Mouse (Mus musculus) left cerebral cortex, postnatal 36 days (tissue): ENCODE results near the gene Chsy1. TPM values are rescaled to one million over a fixed set of nuclear protein-coding genes. Genes with fewer than 3 reads are reported as not detected.

Source experiments
- DNase-seq, 2 experiments: peaks; one replicate each; pipeline ENCODE4 v3.0.0; 2021 to 2022; ENCODE audit warnings: low spot score in 2 of 2, mixed read lengths in 1 of 2
- intact Hi-C: fragments of 180-260 bp; cut with DNase I; formaldehyde crosslinking; loops from one replicate; pipeline ENCODE4 v1.15.1; 2025
- total RNA-seq, 2 experiments: library from RNA; stranded (reverse); gene quantifications; 2 replicates each; pipeline ENCODE4 v1.2.3; 2021

Gene Chsy1
- total RNA-seq, 2 experiments from 2014 or later = 15.4 to 16.2 TPM

DNA sequence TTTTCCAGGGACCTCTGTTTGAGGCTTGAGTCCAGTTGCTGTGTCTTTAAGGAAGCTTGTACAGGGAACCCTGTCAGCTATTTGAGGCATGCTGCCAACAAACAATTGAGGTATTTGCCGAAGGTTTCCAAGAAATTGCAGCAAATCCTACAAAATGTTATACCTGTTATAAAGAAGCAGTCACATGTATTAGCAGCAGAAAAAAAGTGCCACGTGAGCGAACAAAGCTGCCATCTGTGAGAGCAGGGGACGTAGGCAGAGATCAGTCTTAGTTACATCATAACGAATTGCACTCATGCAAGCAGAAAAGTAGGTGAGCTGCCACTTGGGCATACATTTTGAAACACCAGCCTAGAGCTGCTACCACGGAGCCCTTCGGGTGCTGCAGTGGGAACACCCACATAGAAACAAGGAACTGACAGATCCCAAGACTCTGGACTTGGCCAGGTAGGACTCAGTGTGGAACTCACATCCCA is 2.7 kb upstream of the Chsy1 start:
- DNase-seq = peak in 1 of 2 experiments; percentile 24
- intact Hi-C loops = loop anchor here (5.0 to 10.0 kb wide), 2 partner anchors 71 to 558 kb away; no protein-coding TSS in a partner anchor

DNA sequence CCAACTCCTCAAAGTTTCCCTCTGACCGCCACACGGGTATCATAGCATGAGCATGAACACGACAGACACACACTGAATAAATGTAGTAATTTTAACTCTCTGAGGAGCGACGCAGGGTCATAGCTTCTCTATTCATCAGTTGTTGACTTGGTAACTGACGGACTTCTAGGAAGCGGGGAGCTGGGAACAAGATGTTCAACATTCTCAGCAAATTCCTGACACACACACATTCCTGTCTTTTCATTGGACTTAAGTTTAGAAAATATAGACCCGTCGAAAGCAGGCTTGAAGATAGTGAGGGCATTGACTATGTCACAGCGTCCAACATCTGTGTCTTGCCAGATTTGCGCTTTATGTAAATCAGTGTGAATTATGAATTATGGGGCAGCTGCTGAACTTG is 2.1 kb upstream of the Chsy1 start:
- intact Hi-C loops = loop anchor here (5.0 to 10.0 kb wide), 2 partner anchors 70 to 558 kb away; no protein-coding TSS in a partner anchor
- DNase-seq = no peak

DNA sequence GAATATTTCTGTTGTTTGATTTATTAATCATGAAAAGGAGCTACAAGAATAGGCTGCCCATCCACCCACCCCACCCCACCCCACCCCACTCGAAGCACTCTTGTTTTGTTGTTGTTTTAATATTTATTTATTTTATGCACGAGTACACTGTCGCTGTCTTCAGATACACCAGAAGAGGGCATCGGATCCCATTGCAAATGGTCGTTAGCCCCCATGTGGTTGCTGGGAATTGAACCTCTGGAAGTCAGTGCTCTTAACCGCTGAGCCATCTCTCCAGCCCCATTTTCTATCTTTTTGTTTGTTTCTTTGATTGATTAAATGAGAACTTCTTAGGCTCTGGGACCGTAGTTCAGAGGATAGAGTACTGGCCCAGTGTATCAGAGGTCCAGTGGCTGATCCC is 1.4 kb upstream of the Chsy1 start:
- DNase-seq = no peak
- intact Hi-C loops = loop anchor here (2.0 to 10.0 kb wide), 3 partner anchors 69 to 557 kb away; no protein-coding TSS in a partner anchor

DNA sequence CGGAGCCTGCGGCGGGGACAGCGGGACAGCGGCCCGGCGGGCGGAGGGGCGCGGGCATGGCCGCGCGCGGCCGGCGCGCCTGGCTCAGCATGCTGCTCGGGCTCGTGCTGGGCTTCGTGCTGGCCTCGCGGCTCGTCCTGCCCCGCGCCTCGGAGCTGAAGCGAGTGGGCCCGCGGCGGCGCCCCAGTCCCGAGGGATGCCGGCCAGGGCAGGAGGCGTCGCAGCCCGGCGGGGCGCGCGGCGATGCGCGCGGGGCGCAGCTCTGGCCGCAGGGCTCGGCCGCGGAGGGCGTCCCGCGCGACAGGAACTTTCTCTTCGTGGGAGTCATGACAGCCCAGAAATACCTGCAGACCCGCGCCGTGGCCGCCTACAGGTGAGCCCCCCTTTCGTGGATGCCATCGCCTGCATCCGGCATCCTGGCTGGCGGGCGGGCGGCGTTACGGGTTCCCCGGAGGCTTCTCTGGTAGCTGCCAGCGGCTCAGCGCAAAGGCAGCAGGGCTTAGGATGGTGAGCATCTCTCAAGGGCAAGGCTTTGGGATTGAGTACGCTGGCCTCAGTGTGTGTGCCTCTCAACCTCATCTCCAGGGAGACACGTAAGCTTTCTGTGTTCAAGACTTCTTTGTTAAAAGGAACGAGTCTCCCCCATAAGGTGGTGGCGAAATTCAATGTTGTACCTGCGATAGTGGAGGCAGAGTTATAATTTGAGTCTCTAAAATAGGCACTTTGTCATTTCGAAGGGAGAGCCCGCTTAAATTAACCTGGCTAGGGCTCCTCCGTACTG is 730 bp downstream of the Chsy1 start:
- peak; percentile 32 to 57 for DNase-seq
- intact Hi-C loops = loop anchor here (2.0 to 10.0 kb wide), 4 partner anchors 67 to 725 kb away; partner anchors contain the start of gene Adamts17

DNA sequence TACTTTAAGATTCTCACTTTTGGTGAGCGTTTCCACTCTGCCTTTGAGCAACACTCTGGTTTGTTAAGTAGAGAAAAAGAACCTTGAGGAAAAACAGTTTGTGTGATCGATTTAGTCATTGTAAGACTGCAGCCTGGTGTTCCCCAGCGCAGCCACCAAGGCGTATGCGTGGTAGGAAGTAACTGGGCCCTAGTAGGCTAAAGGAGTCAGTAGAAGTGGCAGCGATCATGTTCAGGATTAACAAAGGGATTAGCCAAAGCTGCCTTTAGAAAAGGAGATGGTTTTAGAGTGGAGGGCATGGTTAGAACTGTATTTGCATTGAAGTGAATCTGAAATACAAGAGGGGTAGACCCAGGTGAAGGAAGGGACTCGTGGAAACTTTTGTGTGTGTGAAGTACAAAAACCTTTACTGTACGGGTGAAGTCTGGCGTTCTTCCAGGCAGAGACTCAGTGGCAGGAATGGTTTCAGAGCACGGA is 1.4 kb downstream of the Chsy1 start:
- intact Hi-C loops = loop anchor here (10.0 kb wide), 1 partner anchor 724 kb away; the partner anchor contains the start of gene Adamts17
- no peak for DNase-seq

DNA sequence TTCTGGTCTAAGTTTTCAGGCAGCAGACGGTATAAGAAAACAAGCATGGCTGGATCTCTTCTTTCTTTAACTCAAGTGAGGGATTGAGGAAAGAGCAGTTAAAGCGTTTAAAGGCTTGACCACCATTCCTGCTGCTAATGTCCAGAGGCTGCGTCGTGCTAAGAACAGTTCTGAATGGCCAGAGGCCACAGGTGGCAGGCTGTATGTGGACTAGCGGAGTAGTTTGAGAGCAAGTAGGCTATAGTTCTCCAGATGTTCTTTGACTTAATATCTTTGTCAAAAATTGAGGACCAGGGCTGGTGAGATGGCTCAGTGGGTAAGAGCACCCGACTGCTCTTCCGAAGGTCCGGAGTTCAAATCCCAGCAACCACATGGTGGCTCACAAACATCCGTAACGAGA is 1.9 kb downstream of the Chsy1 start:
- intact Hi-C loops = loop anchor here (10.0 kb wide), 1 partner anchor 724 kb away; the partner anchor contains the start of gene Adamts17
- no peak for DNase-seq

DNA sequence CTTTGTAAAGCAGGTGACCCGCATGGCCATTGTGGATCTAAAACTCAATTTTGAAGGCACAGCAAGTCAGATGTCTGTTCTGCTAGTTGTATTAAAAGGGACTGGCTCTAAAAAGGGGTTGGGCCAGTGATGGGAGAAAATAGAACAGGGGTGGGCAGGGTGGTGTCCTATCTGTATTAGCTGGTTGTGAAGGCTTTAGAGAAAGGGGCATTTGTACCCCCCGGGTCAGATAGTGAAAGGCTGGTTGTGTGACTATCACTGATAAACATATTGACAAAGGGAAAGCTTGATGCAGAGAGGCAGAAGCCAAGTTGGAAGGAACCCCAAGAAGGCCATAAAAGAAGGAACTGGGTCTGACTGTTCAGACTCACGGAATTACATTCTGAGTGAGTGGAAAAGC is 4.2 kb downstream of the Chsy1 start:
- no peak for DNase-seq
- intact Hi-C loops = loop anchor here (10.0 kb wide), 1 partner anchor 721 kb away; the partner anchor contains the start of gene Adamts17

DNA sequence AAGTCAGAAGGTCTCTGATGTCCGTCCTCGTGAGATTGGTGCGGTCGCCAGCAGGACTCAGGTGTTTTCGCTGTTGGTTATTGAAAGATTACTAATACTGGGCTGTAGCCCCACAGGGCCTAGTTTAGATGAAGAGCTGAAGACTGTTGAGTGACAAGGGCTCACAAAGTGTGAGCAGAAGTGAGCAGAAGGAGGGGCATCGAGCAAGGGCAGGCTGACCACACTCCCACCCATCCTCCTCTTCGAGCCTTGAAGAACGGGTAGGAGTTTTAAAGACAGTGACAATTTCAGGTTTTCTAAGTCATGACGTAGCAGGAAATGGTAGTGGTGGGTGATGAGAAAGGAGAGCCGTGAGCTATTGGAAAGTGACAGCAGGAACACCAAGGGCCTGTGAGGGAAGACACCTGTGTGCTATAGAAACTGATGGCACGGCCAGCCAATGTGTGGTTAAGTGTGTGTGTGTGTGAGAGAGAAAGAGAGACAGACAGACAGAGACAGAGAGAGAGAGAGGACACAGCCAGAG is 6.6 kb downstream of the Chsy1 start:
- intact Hi-C loops = loop anchor here (10.0 kb wide), 1 partner anchor 719 kb away; the partner anchor contains the start of gene Adamts17
- no peak for DNase-seq

DNA sequence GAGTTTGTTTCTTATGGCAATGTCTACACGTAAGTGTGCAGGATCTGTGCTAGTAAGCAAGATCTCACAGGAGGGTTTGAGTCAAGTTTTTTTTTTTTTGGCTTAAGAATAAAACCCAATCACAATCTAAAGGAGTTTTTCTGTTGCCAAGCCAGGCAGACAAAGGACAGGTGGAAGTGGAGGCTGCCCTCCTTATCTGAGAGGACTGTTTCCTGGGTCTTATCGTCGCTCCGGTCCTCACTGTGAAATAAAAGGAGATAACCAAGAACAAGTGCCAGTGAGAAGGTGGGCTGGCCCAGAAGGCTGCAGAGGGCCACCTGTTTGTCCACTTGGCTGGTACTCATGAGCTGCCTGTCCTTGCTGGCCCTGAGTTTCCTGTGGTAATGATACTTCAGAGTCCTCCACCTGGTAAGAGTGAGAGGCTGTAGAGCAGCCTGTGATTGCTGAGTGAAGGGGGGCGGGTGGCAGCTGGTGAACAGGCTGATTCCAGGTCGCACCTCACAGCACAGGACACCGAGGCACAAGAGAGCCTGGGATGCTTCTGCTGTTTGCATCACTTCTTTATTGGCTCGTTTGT is 7.7 kb downstream of the Chsy1 start:
- intact Hi-C loops = loop anchor here (10.0 kb wide), 1 partner anchor 718 kb away; the partner anchor contains the start of gene Adamts17
- DNase-seq = no peak

DNA sequence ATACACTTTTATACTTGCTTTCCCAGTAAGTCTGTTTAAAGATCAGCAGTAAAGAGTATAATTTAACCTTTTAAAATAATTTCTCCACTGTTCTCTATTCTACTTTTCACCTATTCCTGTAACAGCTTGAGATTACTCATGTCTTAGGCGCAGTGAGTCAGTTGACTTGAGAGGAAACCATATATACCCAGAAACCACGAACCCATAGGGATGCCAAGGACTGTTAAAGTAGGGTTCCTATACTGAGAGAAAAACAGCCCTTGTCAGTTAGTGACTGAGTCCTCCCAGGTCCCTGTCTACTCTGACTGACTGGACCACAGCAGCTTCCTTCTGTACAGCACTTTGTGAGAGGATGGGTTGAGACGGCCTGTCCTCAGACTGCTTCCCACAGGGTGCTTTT is 8.7 kb downstream of the Chsy1 start:
- intact Hi-C loops = loop anchor here (10.0 kb wide), 1 partner anchor 717 kb away; the partner anchor contains the start of gene Adamts17
- DNase-seq = no peak

DNA sequence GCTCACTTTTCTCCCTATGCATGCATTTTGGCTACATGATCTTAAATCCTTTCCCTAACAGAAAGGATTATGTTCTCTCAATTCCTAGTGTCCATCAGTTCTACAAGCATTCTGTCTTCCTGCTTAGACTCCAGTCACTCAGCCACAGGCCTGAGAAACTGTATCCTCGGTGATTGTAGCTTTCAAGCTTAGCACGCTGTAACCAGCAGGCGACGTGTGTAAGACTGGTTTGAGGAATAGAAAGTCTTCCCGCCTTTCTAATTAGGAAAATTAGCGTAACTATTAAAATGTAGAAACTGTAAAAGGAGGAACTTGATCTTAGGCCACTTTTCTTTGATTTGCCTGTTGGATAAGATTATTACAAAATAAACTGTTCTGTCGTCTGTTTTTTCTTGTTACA is 9.5 kb downstream of the Chsy1 start:
- intact Hi-C loops = loop anchor here (10.0 kb wide), 1 partner anchor 716 kb away; the partner anchor contains the start of gene Adamts17
- no peak for DNase-seq

DNA sequence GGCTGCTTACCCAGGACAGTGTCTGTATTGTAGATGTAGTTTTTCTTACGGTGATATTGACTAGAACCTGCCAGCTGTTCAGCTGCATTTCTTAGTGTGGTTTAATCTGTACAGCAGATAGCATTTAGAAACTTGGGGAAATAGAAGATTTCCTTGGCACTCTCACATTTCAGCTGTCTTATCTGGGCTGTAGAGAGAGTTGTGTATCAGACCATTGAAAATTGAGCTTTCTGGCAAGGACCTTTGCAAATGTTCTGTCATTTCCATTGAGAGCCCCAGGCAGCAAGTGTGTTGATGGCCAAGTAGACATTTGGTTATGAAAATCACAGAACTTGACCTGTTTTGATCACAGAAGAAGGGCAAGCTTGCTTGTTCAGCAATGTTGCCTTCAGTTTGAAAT is 10.8 kb downstream of the Chsy1 start:
- intact Hi-C loops = no loop called here
- no peak for DNase-seq

DNA sequence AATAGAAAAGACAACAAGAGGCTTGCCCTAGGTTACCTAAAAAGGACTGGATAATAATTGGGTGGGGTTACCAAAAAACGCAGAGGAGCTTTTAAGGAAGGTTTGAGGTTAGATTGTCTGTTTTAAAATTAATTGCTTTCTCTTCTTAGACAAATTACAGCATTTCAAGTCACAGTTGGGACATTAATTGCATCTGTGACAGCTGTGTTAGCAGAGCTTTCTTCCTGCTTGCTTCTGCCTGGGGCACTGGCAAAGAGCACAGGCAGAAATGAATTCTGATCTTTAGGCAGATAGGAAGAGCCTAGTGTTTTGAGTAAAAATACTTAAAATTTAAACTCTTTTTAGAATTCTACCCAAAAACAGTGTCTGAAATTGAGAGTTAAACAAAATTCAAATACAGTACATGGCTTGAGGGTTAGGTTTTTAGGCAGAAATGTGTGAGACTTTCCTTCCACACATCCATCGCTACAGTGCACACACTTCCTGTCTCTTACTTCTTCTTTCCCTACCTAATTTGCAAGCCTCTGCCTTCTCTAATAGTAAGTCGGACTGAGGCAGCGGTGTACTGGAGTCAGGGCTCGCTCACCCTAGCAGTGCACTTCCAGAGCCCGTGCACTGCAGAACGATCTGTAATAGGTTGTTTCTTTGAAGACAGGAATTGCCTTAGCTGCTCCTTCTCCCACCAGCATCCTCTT is 11.5 kb downstream of the Chsy1 start:
- intact Hi-C loops = no loop called here
- DNase-seq = no peak

DNA sequence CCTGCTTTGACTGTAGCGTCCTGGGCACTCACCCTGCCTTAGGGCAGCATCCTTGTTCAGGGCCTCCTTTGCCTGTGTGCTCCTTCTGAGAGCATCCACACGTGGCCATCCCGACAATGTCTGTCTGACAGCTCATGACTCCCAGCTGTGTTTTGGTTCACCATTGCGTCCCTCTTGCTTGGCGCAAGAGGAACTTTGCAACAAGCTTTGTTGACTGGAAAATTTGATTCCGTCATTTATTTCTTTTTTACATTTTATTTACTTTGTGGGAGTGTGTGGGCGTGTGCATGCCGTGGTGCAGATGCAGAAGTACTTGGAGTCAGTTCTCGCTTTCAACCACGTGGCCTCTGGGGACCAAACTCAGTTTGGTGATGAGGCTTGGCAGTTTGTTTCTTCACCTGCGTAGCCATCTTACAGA is 15.2 kb downstream of the Chsy1 start:
- intact Hi-C loops = no loop called here
- no peak for DNase-seq

DNA sequence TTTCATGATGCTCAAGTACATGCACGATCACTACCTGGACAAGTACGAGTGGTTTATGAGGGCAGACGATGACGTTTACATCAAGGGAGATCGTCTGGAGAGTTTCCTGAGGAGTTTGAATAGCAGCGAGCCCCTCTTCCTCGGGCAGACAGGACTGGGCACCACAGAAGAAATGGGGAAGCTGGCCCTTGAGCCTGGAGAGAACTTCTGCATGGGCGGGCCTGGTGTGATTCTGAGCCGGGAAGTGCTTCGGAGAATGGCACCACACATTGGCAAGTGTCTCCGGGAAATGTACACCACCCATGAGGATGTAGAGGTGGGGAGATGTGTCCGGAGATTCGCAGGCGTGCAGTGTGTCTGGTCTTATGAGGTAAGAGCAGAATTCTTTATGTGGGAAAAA is 16.1 kb downstream of the Chsy1 start:
- intact Hi-C loops = no loop called here

DNA sequence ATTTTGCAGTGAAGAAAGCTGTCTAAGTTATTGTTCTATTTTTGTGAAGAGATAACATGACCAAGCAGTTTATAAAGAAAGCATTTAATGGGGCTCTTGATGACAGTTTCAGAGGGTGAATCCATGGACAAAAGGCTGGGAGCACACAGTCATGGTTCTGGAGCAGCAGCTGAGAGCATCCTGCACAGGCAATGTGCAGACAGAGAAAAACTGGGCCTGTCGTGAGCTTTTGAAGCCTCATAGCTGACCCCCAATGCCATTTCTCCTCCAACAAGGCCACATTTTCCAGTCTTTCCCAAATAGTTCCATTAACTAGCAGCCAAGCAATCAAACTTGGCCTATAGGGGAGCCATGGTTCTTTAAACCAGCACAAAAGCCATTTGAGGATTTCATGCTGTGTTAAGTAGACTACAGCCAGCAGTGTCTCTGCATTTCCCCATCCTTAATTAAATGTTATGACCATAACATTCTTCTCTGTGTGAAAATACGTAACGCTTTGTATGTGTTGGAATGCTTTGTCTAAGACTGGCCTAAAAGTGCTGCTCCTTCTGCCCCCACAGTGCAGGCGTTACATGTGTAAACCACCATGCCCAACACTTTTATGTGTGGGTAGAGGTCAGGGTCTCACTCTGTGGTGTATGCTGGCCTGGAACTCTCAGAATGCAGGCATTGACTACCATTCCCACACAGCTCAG is 18.8 kb downstream of the Chsy1 start:
- DNase-seq = no peak
- intact Hi-C loops = no loop called here

More for the DNA sequence above, 16.1 kb downstream of the Chsy1 start:
- no peak for DNase-seq

DNA sequence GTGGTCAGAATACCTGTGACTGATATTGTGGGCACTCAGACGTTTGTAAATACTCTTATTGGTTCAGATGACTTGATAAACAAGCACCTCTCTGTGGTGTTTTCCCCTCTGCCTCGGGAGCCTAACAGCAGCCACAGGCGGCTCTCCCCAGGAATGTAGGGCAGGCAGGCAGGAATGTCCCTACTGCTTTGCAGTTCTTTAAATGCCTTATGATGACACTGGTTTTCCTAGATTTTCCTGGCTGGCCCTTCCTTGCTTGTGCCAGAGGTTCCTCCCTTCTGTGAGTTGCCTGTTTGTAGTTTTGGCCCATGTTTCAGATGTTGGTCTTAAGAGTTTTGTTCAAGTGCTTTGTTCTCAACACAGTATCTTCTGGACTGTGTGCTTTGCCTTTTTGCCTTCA is 19.5 kb downstream of the Chsy1 start:
- intact Hi-C loops = no loop called here
- no peak for DNase-seq

DNA sequence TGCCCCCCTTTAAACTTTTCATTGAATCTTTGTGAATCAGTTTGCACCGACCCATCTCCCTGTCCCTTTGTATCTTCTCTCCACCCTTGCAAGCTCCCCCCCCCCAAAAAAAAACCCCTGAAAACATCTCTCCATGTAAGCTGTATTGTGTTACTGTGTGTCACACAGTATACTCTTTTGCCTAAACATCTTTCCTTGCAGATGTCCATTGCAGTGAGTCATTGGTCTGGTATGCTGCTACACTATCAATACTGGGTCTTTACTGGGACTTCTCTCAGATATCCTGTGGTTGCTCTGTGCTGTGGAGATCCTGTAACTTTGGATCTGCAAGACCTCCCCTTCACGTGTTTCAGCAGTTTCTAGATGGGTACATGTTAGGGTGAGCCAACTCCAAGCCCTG is 21.0 kb downstream of the Chsy1 start:
- DNase-seq = no peak
- intact Hi-C loops = no loop called here
